Mouse (Mus musculus) ES-Bruce4 (cell line): Measurements from ENCODE around the gene Hecw2. TPM values are rescaled to one million over a fixed set of nuclear protein-coding genes. Genes with fewer than 3 reads are reported as not detected.

ENCODE experiments used
- H3K27ac ChIP-seq: 2 replicates; pipeline ENCODE4 v1.5.1; 2012; ENCODE audit warnings: low read length, inconsistent platforms; ENCODE audit not compliant: insufficient read depth
- H3K27me3 ChIP-seq: 2 replicates; pipeline ENCODE4 v1.6.1; 2012; ENCODE audit warnings: mild to moderate bottlenecking, low read length, inconsistent platforms; ENCODE audit not compliant: control insufficient read depth, poor library complexity, insufficient read depth, severe bottlenecking
- H3K36me3 ChIP-seq: 2 replicates; pipeline ENCODE4 v1.6.1; 2012; ENCODE audit warnings: inconsistent platforms, mild to moderate bottlenecking, low read length, moderate library complexity; ENCODE audit not compliant: control insufficient read depth, poor library complexity, insufficient read depth, severe bottlenecking
- H3K4me1 ChIP-seq: one replicate; pipeline ENCODE4 v1.8.1; 2011; ENCODE audit warnings: low read length; ENCODE audit not compliant: control insufficient read depth, insufficient read depth
- H3K4me3 ChIP-seq: 2 replicates; pipeline ENCODE4 v1.5.1; 2011; ENCODE audit warnings: low read depth, mild to moderate bottlenecking, low read length
- H3K9ac ChIP-seq: 2 replicates; pipeline ENCODE4 v1.6.1; 2012; ENCODE audit warnings: low read depth, mild to moderate bottlenecking, inconsistent platforms; ENCODE audit not compliant: poor library complexity, severe bottlenecking
- H3K9me3 ChIP-seq: replicated peaks from 2 replicates; pipeline ENCODE4 v1.6.1; 2012; ENCODE audit warnings: mild to moderate bottlenecking, low read length, inconsistent platforms; ENCODE audit not compliant: control insufficient read depth, poor library complexity, insufficient read depth, severe bottlenecking
- CTCF ChIP-seq: IDR thresholded peaks from one replicate; pipeline ENCODE4 v1.8.1; 2011; ENCODE audit warnings: low read depth, low read length
- EP300 ChIP-seq: IDR thresholded peaks from 2 replicates; pipeline ENCODE4 v1.6.1; 2011; ENCODE audit warnings: low read depth, low read length; ENCODE audit not compliant: insufficient read depth
- POLR2A ChIP-seq: IDR thresholded peaks from one replicate; pipeline ENCODE4 v1.8.1; 2011; ENCODE audit warnings: low read length; ENCODE audit not compliant: insufficient read depth
- polyA plus RNA-seq: library from polyadenylated mRNA; stranded (reverse); fragments of >200 nt; gene quantifications from 2 replicates; pipeline ENCODE4 v1.2.4, GENCODE M21; 2011; ENCODE audit warnings: low read depth; ENCODE audit not compliant: missing spikeins, insufficient read depth, insufficient read length

Hecw2 gene
- polyA plus RNA-seq, 1 experiment: 9.5 TPM

- TF ChIP-seq CTCF (no peak), POLR2A (no peak), EP300 (no peak)
- Histone ChIP-seq H3K4me3 (no peak overlapping the region), H3K27ac (peak overlapping the region; percentile 4; the same call in 1 of the 2 replicates), H3K9me3 (no peaks in the 10 kb centered on the region), H3K27me3 (no peaks in the 10 kb centered on the region), H3K36me3 (peaks cover 14% of the 10 kb centered on the region), H3K4me1 (no peaks in the 10 kb centered on the region), H3K9ac (no peak overlapping the region)
Measured at GRCm38 (mm10) chr1:53757316-53757715, 437.7 kb downstream of the Hecw2 start.

Other genes starting within 250 kb of the Hecw2 start
- gene Ccdc150, start 55.5 kb upstream of the Hecw2 start, polyA plus RNA-seq: 0.93 and 2.3 TPM in 2 replicates
- gene Gtf3c3, start 243.8 kb upstream of the Hecw2 start, polyA plus RNA-seq: 42.4 and 47.2 TPM in 2 replicates